Mouse (Mus musculus) central nervous system, embryonic 11.5 days (tissue): ENCODE data around the gene Svs6. TPM values are rescaled to one million over a fixed set of nuclear protein-coding genes. Genes with fewer than 3 reads are reported as not detected.

Experiments
- polyA plus RNA-seq: library from polyadenylated mRNA; depleted of rRNA; stranded (reverse); fragments of >200 nt; gene quantifications from 2 replicates; pipeline ENCODE4 v1.2.3, GENCODE M21; 2012; rRNA removed

Gene Svs6
- polyA plus RNA-seq: not detected in 2 replicates

DNA sequence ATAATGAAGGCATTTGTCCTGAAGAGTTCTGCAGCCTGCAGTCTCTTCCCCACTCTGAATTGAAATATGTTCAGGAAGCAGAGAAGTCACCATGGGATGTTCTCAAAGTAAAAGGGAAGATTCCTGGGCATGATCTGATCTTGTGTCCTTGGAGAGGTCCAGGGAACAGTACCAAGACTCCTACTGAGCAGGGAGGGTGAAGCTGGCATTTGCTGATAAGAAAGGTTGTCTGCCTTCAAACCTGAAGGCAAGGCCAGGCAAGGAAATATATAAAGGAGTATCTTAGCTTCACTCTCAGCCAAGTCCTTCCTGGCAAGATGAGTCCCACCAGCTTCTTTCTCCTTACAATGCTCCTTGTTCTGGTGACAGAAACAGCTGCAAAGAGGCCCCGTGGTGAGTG lies at the start of gene Svs6:
TSS of gene Svs6 (plus strand) at position 301 of the 400 bp plus-strand sequence.

DNA sequence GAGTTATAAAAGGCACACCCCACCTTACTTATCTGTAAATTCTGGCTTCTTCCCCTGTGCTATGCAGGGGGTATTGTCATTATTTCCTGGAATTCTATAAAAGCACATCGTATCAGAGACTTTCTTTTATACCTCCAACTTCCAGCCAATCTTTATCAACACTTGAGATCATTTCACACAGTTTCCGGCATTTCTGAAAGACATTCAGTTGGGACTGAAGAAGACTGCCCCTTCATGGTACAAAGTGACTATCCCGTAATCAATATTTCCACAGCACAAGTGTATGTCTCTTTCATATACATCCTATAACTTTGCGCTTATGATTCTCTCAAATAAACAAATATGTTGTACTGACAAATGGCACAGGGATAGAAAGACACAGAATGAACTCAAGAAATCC lies 38.2 kb upstream of the Svs6 start, which contains the start of gene Svs4:
TSS of gene Svs4 (minus strand) at position 101 of the 400 bp plus-strand sequence.

DNA sequence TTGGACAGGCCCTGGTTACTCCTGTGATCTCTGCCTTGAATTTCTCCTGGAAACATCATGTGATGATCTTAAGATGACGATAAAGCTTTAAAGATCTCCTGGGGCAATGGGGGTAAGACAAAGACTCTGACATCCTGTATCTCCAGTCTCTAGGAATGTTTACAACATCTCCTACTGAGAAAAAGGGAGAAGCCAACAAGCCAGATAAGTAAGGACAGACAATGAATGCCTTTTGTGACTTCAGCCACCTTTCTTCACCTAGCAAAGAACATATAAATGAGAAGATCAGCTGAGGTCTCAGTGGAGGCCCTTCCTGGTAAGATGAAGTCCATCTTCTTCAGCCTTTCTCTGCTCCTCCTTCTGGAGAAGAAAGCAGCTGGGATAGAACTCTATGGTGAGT lies 27.6 kb upstream of the Svs6 start, which contains the start of gene Svs3a:
TSS of gene Svs3a (plus strand) at position 301 of the 400 bp plus-strand sequence.

DNA sequence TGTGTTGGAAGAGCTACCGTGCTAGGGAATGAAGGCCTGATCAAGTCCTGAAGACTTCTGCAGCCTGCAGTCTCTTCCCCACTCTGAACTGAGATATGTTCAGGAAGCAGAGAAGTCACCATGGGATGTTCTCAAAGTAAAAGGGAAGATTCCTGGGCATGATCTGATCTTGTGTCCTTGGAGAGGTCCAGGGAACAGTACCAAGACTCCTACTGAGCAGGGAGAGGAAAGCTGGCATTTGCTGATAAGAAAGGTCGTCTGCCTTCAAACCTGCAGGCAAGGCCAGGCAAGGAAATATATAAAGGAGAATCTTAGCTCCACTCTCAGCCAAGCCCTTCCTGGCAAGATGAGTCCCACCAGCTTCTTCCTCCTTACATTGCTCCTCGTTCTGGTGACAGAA lies 15.9 kb downstream of the Svs6 start, which contains the start of gene Svs5:
TSS of gene Svs5 (plus strand) at position 301 of the 400 bp plus-strand sequence.

Other genes starting within 250 kb of the Svs6 start
- 25.4 and 52.5 TPM in 2 replicates for gene Stk4, start 246.4 kb upstream of the Svs6 start, polyA plus RNA-seq
- gene Tomm34, start 245.6 kb upstream of the Svs6 start, polyA plus RNA-seq: 31.3 and 37.2 TPM in 2 replicates
- gene Kcns1, start 145.6 kb upstream of the Svs6 start, polyA plus RNA-seq: 0.08 and 0.24 TPM in 2 replicates
- gene Wfdc5, start 134.0 kb upstream of the Svs6 start, polyA plus RNA-seq: not detected in 2 replicates
- gene Wfdc12, start 126.1 kb upstream of the Svs6 start, polyA plus RNA-seq: not detected in 2 replicates
- not detected in 2 replicates for gene Wfdc15a, start 116.6 kb upstream of the Svs6 start, polyA plus RNA-seq
- gene Wfdc15b, start 95.1 kb upstream of the Svs6 start, polyA plus RNA-seq: 0.22 TPM in 1 of 2 replicates, not detected in the other
- not detected in 2 replicates for gene Svs2, start 78.3 kb upstream of the Svs6 start, polyA plus RNA-seq
- not detected in 2 replicates for gene Svs3b, start 60.1 kb upstream of the Svs6 start, polyA plus RNA-seq
- not detected in 2 replicates for gene Svs4, start 38.3 kb upstream of the Svs6 start, polyA plus RNA-seq
- gene Svs3a, start 27.5 kb upstream of the Svs6 start, polyA plus RNA-seq: not detected in 2 replicates
- not detected in 2 replicates for gene Svs5, start 16.0 kb downstream of the Svs6 start, polyA plus RNA-seq
- gene Slpi, start 72.3 kb downstream of the Svs6 start, polyA plus RNA-seq: 0.68 and 1.5 TPM in 2 replicates
- gene Rbpjl, start 86.4 kb downstream of the Svs6 start, polyA plus RNA-seq: 0.07 and 0.17 TPM in 2 replicates
- gene Matn4, start 88.4 kb downstream of the Svs6 start, polyA plus RNA-seq: 2.9 and 14.2 TPM in 2 replicates
- gene Sdc4, start 127.1 kb downstream of the Svs6 start, polyA plus RNA-seq: 7.6 and 10.2 TPM in 2 replicates
- gene Sys1, start 140.2 kb downstream of the Svs6 start, polyA plus RNA-seq: 38.9 and 39.1 TPM in 2 replicates
- 6.1 and 9.4 TPM in 2 replicates for gene Gm20458, start 144.2 kb downstream of the Svs6 start, polyA plus RNA-seq
- gene Trp53tg5, start 157.0 kb downstream of the Svs6 start, polyA plus RNA-seq: not detected in 2 replicates
- 3.9 and 4.5 TPM in 2 replicates for gene Dbndd2, start 169.4 kb downstream of the Svs6 start, polyA plus RNA-seq
- 46.1 and 59.7 TPM in 2 replicates for gene Pigt, start 180.8 kb downstream of the Svs6 start, polyA plus RNA-seq
- 20.7 and 21.6 TPM in 2 replicates for gene Wfdc2, start 245.7 kb downstream of the Svs6 start, polyA plus RNA-seq